Mouse (Mus musculus) layer of hippocampus, adult 8-10 months (tissue): ENCODE results near the gene Rln3. TPM values are rescaled to one million over a fixed set of nuclear protein-coding genes. Genes with fewer than 3 reads are reported as not detected.
"Not testable (repeated sequence)": the region's sequence is repeated elsewhere in the genome, so short reads cannot be mapped to it uniquely, and the experiment has no call there.

ENCODE experiments used
- DNase-seq, 2 experiments: peaks; one replicate each; pipeline ENCODE4 v3.0.0; 2022; ENCODE audit warnings: low spot score in 2 of 2
- total RNA-seq, 4 experiments: library from RNA; stranded (reverse); gene quantifications; 2 replicates each; pipeline ENCODE4 v1.2.4; 2022

Rln3 gene
- total RNA-seq, 4 experiments from 2014 or later = not detected

DNA sequence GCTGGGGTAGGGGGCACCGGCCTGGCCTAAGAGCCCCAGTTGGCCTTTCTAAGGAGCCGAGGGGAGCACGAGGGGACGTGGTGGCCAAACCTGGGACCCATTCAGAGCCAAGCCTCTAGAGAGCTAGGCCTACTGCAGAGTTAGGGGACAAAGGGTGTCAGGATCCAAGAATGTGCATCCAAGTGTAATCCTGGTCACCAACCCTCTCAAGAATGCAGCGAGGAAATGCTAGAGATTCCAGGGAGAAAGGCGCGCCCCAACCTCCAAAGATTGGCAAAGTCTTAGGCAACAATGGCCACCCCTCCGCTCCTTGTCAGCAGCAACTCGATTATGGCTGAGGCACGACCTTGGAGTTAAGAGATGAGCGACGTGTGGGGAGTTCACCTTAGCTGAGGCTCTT is 23.2 kb downstream of the Rln3 start:
- DNase-seq = no peak

DNA sequence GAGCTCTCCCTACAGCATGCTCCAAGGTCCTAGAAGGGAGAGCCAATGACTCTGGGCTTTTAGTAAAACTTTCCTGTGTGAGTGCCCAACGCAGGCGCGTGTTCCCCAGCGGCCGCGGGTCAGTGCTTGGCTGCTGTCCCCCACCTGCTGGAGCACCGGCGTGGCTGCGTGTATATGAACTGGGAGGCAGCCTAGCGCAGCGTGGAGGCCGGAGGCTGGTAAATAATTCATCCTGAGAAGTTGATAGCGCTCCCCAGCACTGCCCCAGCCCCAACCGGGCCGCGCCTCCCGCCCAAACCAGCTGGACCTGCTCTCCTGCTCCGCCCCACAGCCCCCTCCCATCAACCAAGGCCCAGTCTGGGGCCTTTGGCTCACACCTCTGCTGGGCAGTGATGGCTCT is 23.7 kb downstream of the Rln3 start, which contains the start of gene Palm3:
Palm3 (plus strand) TSS at position 376 of the 400 bp plus-strand sequence.
- no peak for DNase-seq

- no peak for DNase-seq
These were observed 25.1 kb downstream of the Rln3 start for GRCm38 (mm10) chr8:84019738-84020137.

GRCm38 (mm10) chr8:84015833-84016232 is 29.0 kb downstream of the Rln3 start:
- DNase-seq = no peak

DNA sequence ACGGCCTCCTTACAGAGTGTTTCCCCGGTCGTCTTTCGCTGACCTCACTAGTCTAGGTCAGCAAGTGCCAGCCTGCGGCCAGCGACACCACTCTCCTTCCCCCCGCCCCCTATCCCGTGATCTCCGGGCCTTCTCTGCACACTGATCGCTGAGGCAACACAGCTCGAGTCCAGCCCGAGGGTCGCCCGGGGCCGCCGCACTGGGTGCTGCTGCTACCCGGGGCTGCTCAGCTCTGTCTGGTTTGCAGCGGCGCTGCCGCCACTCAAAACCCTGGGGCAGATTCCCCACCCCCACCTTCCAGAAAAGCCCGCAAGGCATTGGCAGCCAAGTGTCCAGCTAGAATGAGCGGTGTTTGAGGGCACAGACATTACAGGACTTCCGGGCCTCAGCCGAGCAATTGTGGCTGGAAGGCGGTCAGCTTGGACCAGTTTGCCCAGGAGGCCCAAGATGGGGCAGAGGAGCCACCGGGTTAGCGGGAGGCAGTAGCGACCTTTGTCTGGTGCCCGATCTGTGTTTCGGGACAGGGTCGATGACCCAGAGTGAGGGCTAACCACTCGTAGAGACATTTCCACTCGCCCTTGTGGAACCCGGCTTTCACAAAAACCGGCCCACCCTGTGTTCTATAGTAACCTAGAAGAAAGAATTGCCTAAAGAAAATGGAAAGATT is 32.2 kb downstream of the Rln3 start:
- no peak for DNase-seq

DNA sequence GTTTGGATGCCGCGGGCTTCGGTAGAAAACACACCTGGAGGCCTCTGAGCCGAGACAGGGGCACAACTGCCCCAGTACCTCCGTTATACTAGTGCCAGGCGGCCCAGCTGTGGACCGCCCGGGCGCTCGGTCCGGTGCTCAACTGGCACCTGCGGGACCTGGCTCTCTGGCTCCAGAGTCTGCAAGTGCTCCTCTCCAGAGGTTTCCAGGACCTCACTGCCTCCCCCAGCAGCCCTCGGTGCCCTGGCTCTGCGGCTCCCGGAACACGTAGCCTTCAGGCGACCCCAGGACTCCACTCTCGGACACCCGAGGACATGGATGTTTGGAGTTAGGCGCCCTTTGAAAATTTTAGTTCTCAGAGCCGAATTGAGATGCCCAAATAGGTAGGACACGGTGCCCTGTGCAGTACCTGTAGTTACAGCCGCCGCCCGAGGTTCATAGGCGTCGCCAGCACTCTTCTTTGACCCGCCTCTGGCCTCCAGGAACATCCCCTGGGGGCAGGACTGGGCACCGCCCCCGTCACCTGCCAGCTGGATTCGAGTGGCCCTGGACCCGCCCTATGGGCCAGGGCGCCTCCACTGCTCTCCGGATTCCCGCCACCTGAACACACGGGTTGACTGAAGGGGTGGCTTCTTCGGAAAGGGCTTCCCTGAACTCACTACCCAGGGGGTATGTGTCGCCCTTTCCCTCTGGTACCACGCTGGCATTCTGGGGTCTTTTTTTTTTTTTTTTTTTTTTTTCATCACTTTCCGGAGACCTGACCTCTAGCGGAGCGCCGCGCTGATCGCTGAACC is 32.9 kb downstream of the Rln3 start, which contains the start of gene 2210011C24Rik:
2210011C24Rik (minus strand) TSS at position 467 of the 794 bp plus-strand sequence.
- no peak for DNase-seq

GRCm38 (mm10) chr8:84010625-84011611 is 33.9 kb downstream of the Rln3 start:
- DNase-seq = no peak

- DNase-seq = peak; percentile 70 to 87
These were observed 34.9 kb downstream of the Rln3 start for GRCm38 (mm10) chr8:84009876-84010275.

DNA sequence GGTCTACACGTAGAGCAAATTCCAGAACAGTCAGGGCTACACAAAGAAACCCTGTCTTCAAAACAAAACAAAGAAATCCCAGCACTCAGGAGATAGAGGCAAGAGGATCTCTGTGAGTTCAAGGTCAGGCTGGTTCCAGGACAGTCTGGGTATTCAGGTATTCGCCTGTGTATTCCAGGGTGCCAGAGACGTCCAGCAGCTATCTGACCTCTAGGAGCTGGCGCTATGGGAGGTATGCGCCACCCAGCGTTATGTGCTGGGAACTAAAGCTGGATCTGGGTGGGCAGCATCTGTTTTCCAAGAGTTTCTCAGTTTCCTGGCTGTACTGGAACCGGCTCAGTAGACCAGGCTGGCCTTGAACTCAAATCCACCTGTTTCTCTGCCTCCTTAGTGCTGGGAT is 36.4 kb downstream of the Rln3 start:
- DNase-seq = no peak

- not testable (repeated sequence) for DNase-seq
These were observed 39.3 kb downstream of the Rln3 start for GRCm38 (mm10) chr8:84005502-84005901.

DNA sequence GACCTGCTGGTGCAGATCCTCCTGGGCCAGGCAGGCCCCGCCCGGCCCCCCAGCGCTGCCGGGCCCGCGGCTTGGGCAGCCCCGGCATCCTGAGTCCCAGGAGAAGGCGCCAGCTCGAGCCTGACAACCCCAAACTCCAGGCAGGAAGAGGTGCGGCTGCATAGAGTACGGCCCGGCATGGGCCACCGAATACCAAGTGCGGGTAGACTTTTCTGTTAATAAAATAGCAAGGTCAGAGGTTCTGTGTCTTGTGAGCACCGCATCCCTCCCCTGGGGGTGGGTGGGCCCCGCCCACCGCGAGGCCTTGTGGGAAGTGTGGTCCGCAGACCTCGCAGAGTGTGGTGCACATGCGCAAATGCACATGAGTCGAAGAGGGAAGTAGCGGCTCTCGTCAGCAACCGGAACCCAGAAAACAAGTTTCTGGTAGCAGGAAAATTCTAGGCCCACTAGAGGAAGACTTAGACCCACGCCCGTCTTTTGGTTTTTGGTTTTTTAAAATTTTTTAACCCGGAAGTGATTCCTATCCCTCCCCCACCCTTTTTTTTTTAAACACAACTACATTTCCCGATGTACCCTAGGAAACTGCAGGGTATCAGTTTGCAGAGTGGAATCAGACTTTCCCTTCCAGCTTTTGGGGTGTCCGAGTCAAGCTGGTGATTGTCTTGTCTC is 40.1 kb downstream of the Rln3 start:
- DNase-seq = peak; percentile 92

DNA sequence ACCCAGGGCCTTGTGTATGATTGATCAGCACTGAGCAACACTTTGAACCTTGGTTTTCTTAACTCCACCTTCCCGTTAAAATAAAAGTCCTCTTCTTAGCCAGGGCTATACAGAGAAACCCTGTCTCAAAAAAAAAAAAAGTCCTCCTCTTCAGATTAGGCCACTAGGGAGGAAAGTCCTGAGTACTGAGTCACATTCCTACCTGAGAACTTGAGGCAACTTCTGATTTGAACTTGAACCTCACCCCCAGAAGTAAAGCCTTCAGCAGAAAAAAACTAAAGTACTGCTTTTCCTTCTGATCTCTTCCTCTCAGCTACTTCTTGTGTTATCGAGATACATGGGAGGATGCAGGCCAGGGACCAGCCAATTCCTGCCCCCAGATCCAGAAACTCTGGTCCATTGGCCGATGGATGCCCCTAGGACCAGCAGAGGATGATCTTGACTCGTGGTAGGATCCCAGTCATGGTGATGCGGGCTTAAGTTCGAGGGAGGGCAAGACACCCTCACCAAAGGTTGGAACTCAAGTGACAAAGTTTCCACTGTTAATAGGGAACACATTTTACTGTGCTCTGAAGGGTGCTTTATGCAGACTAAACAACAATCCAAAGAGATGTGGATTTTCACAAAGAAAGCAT is 41.1 kb downstream of the Rln3 start:
- no peak for DNase-seq

GRCm38 (mm10) chr8:84002957-84003611 is 41.7 kb downstream of the Rln3 start:
- no peak for DNase-seq

GRCm38 (mm10) chr8:84001281-84002000 is 43.4 kb downstream of the Rln3 start, which contains the start of gene 1700067K01Rik:
Gene 1700067K01Rik (plus strand): TSS chr8:84001502.
- no peak for DNase-seq

GRCm38 (mm10) chr8:83999825-84000224 is 45.0 kb downstream of the Rln3 start:
- DNase-seq = no peak

DNA sequence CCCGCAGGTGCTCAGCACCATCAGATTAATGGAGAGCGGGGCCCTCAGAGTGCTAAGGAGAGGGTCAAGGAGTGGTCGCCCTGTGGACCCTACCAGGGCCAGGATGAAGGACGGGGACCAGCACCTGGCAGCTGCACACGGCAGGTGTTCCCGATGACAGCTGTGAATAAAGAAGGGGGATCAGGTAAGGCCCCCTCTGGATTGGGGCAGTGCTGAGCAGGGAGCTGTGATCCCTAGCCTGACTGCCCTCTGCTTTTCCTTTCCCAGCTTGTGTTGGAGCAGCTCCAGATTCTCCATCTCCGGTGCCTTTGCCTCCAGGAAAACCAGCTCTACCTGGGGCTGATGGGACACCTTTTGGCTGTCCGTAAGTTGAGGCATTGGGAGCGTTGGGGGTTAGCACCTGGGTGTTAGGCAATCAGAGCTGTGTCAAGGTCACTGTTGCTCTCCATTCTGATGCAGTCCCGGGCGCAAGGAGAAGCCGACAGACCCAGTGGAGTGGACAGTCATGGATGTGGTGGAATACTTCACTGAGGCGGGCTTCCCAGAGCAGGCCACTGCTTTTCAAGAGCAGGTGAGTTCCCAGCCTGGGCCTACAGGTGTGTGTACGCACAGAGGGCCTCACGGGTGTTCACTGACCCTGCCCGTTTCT is 45.6 kb downstream of the Rln3 start:
- no peak for DNase-seq

- DNase-seq = no peak
These were observed 46.4 kb downstream of the Rln3 start for GRCm38 (mm10) chr8:83998231-83999056.
